Mouse (Mus musculus) kidney, postnatal 0 days (tissue): Measurements from ENCODE around the gene Pgd. TPM values are rescaled to one million over a fixed set of nuclear protein-coding genes. Genes with fewer than 3 reads are reported as not detected.

Experiments used
- ATAC-seq: fragments of 200-750 bp; cut with Nextera tagmentation; replicated peaks from 2 replicates; pipeline ENCODE4 v1.8.0; 2017; ENCODE audit warnings: low read depth, moderate number of reproducible peaks, moderate TSS enrichment, moderate library complexity; ENCODE audit not compliant: low FRiP score
- DNase-seq: peaks from one replicate; pipeline ENCODE4 v3.0.0-alpha.2; 2016; ENCODE audit warnings: low spot score
- H3K27ac ChIP-seq: fragments of 300-500 bp; sonication (generic); 2 replicates; pipeline ENCODE4 v1.5.1; 2014; ENCODE audit warnings: mild to moderate bottlenecking
- H3K27me3 ChIP-seq: fragments of 300-500 bp; sonication (generic); 2 replicates; pipeline ENCODE4 v1.6.1; 2014; ENCODE audit warnings: low read length, mixed read lengths; ENCODE audit not compliant: insufficient read depth
- H3K36me3 ChIP-seq: fragments of 300-500 bp; sonication (generic); 2 replicates; pipeline ENCODE4 v1.6.1; 2014; ENCODE audit warnings: low read length, mixed read lengths; ENCODE audit not compliant: insufficient read depth
- H3K4me1 ChIP-seq: fragments of 300-500 bp; sonication (generic); replicated peaks from 2 replicates; pipeline ENCODE4 v1.6.1; 2014; ENCODE audit warnings: antibody characterized with exemption, low read length, mixed read lengths; ENCODE audit not compliant: insufficient read depth
- H3K4me2 ChIP-seq: fragments of 300-500 bp; sonication (generic); 2 replicates; pipeline ENCODE4 v1.6.1; 2014; ENCODE audit warnings: mild to moderate bottlenecking, low read length, moderate library complexity, mixed read lengths
- H3K4me3 ChIP-seq: fragments of 300-500 bp; sonication (generic); replicated peaks from 2 replicates; pipeline ENCODE4 v1.5.1; 2014; ENCODE audit warnings: low read depth, low read length
- H3K9ac ChIP-seq: fragments of 300-500 bp; sonication (generic); 2 replicates; pipeline ENCODE4 v1.6.1; 2014; ENCODE audit warnings: low read depth, low read length
- H3K9me3 ChIP-seq: fragments of 300-500 bp; sonication (generic); replicated peaks from 2 replicates; pipeline ENCODE4 v1.6.1; 2016; ENCODE audit warnings: low read length, inconsistent platforms, mixed read lengths
- CTCF ChIP-seq: IDR thresholded peaks from 2 replicates; pipeline ENCODE4 v1.5.1; 2016; ENCODE audit warnings: antibody characterized with exemption, low read depth, mild to moderate bottlenecking, moderate library complexity
- WGBS: fragments of 180-500 bp; shearing (Covaris S2); extraction: QIAGEN DNeasy Blood & Tissue Kit; methylation state at CpG from one replicate; pipeline ENCODE4 v1.1.7; 2014; 5-methylcytosine and 5-hydroxymethylcytosine counted together
- polyA plus RNA-seq: library from polyadenylated mRNA; unstranded; fragments of >200 nt; fragmentation: Nextera tagmentation; extraction: Ambion mirVana; gene quantifications from 2 replicates; pipeline ENCODE4 v1.2.1, GENCODE M21; 2015

Gene Pgd
- polyA plus RNA-seq, 1 experiment from 2014 or later = 95.4 TPM

DNA sequence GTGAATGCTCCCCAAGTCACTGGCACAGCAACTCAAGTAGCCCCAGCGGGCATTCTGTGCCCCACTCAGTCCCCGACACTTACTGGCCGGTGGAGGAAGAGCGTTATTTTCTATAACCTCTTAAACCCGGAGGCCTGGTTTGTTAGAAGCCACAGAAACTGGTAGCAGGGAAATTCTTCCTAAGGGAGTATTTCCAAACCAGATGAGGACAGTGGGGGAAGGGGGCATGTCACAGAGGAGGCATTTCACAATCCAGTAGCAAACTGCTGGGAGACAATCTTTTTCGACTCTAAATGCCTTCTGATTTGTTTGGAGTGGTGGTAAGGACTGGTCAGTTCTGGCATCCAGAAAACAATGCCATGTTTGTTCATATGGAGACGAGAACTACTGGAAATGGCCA is 12.6 kb upstream of the Pgd start:
- no peak for DNase-seq
- H3K36me3 ChIP-seq = peaks cover 32% of the 10 kb centered on the region
- no peak for TF ChIP-seq CTCF

DNA sequence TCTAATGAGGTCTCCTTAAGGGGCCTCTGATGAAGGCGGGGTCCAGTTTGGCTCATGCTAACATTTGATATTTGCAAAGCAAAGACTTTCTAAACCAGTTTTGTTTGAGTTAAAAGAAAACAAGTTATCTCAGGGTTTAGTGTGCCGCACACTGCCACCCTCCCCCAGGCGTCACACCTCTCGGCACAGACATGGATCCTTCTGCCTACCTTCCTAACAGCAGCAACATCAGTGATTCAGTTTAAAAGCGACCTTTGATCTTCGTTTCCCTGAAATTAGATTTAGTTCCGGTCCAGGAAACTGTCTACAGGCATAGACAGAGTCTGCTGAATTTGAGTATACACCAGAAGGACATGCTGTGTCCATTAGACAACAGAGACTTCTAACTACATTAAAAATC is 11.8 kb upstream of the Pgd start:
- WGBS = 61% methylated on average over 7 of the region's 7 CpGs
- Histone ChIP-seq H3K9me3 (no peaks in the 10 kb centered on the region), H3K27ac (no peak overlapping the region), H3K27me3 (no peaks in the 10 kb centered on the region), H3K4me2 (no peak overlapping the region), H3K9ac (no peak overlapping the region), H3K4me3 (no peak overlapping the region), H3K36me3 (peaks cover 27% of the 10 kb centered on the region), H3K4me1 (no peaks in the 10 kb centered on the region)
- ATAC-seq (no peak), DNase-seq (no peak)
- TF ChIP-seq CTCF = no peak

More for the DNA sequence above, 12.6 kb upstream of the Pgd start:
- ATAC-seq = no peak
- Histone ChIP-seq H3K4me3 (no peak overlapping the region), H3K4me2 (no peak overlapping the region), H3K27me3 (no peaks in the 10 kb centered on the region), H3K9ac (no peak overlapping the region), H3K27ac (no peak overlapping the region), H3K4me1 (no peaks in the 10 kb centered on the region), H3K9me3 (no peaks in the 10 kb centered on the region)
- 79% methylated on average over 7 of the region's 7 CpGs for WGBS

DNA sequence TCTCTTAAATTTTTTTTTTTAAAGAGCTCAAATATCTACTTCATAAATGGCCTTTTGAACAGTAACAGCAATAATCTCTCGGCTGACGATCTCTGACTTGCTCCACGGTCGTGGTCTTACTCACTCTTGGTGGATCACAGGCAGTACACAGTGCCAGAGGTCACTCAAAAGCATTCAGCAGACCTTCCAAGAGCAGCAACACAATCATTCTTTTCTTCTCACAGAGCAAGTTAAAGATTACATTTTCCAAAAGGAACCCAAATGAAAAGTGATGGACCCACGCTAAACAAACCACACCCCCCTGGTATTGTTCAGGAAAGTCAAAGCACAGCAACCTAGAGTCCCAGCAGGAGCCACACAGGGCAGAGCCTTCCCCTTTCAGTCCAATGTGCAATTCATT is 10.5 kb upstream of the Pgd start:
- Histone ChIP-seq H3K4me3 (no peak overlapping the region), H3K4me1 (no peaks in the 10 kb centered on the region), H3K36me3 (peaks cover 20% of the 10 kb centered on the region), H3K4me2 (no peak overlapping the region), H3K27me3 (no peaks in the 10 kb centered on the region), H3K9ac (no peak overlapping the region), H3K9me3 (no peaks in the 10 kb centered on the region), H3K27ac (no peak overlapping the region)
- DNase-seq (no peak), ATAC-seq (no peak)
- TF ChIP-seq CTCF = no peak
- WGBS = 55% methylated on average over 5 of the region's 5 CpGs

GRCm38 (mm10) chr4:149176645-149177044 is 10.1 kb upstream of the Pgd start:
- Histone ChIP-seq H3K4me2 (no peak overlapping the region), H3K9me3 (no peaks in the 10 kb centered on the region), H3K36me3 (peaks cover 16% of the 10 kb centered on the region), H3K9ac (no peak overlapping the region), H3K4me3 (no peak overlapping the region), H3K27me3 (no peaks in the 10 kb centered on the region), H3K4me1 (no peaks in the 10 kb centered on the region), H3K27ac (no peak overlapping the region)
- no peak for ATAC-seq
- DNase-seq = no peak
- WGBS = 82% methylated on average over 6 of the region's 6 CpGs
- TF ChIP-seq CTCF = no peak

DNA sequence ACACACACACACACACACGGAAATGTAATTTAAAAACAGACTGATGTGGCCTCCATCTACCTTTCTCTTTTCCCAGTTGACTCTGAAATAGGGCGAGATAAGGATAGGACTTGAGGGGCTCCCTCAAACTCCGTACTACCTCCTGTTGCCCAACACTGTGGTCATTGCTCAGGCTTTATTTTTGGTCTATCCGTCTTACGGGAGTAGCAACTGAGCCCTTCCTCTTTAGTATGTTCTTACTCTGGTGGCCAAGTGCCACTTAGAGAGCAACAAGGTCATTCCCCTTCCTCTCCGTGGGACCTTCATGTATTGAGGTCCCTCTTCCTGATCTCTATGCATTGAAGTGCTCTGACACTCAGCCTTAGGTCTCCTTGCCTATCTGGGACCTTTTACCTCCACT is 7.1 kb upstream of the Pgd start:
- no peak overlapping the region for H3K9ac ChIP-seq
- no peaks in the 10 kb centered on the region for H3K9me3 ChIP-seq
- no peak for TF ChIP-seq CTCF
- no peaks in the 10 kb centered on the region for H3K36me3 ChIP-seq
- H3K27me3 ChIP-seq = no peaks in the 10 kb centered on the region
- H3K4me1 ChIP-seq = no peaks in the 10 kb centered on the region
- no peak overlapping the region for H3K4me3 ChIP-seq
- DNase-seq (no peak), ATAC-seq (no peak)
- H3K4me2 ChIP-seq = no peak overlapping the region
- H3K27ac ChIP-seq = no peak overlapping the region
- 90% methylated on average over 6 of the region's 6 CpGs for WGBS

DNA sequence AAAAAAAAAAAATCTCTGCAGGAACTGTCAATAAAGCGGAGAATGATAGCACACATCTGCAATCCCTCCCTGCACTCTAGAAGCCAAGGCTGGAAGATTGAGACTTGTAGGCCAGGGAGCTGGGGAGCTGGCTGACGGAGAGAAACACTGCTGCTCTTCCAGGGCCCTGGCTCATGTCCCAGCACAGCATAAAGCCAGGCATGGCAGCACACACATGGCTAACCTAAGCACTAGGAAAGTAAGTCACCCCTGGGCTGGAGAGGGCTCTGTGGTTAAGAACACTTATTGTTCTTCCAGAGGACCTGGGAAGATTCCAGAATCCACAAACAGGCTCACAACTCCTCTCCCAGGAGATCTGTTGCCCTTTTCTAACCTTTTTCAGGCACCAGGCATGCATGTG is 6.1 kb upstream of the Pgd start:
- no peak for TF ChIP-seq CTCF
- 48% methylated on average over 2 of the region's 2 CpGs for WGBS
- Histone ChIP-seq H3K4me2 (no peak overlapping the region), H3K4me3 (no peak overlapping the region), H3K27me3 (no peaks in the 10 kb centered on the region), H3K9ac (no peak overlapping the region), H3K36me3 (no peaks in the 10 kb centered on the region), H3K4me1 (no peaks in the 10 kb centered on the region), H3K27ac (no peak overlapping the region), H3K9me3 (no peaks in the 10 kb centered on the region)
- ATAC-seq = no peak
- no peak for DNase-seq

- no peaks in the 10 kb centered on the region for H3K27me3 ChIP-seq
- H3K9me3 ChIP-seq = no peaks in the 10 kb centered on the region
- H3K4me1 ChIP-seq = no peaks in the 10 kb centered on the region
- TF ChIP-seq CTCF = 0 out of 2 replicates have a peak, but pooled peaks have one; percentile 11
- no peak overlapping the region for H3K27ac ChIP-seq
- H3K4me2 ChIP-seq = no peak overlapping the region
- DNase-seq (no peak), ATAC-seq (no peak)
- 85% methylated on average over 5 of the region's 5 CpGs for WGBS
- no peak overlapping the region for H3K4me3 ChIP-seq
- no peaks in the 10 kb centered on the region for H3K36me3 ChIP-seq
- no peak overlapping the region for H3K9ac ChIP-seq
These were observed 5.5 kb upstream of the Pgd start for GRCm38 (mm10) chr4:149172083-149172482.
